Mouse (Mus musculus) heart, adult 2 months (tissue): Measurements from ENCODE around the gene Rnf225.

Experiments
- CTCF ChIP-seq: fragments of 200-600 bp; IDR thresholded peaks from 2 replicates; pipeline ENCODE4 v1.8.1; 2022; ENCODE audit warnings: antibody characterized with exemption, mild to moderate bottlenecking, moderate library complexity
- EP300 ChIP-seq: fragments of 200-500 bp; IDR thresholded peaks from 2 replicates; pipeline ENCODE4 v1.6.1; 2011; ENCODE audit warnings: low read depth, low read length, control low read depth; ENCODE audit not compliant: insufficient read depth
- POLR2A ChIP-seq: fragments of 200-500 bp; IDR thresholded peaks from 2 replicates; pipeline ENCODE4 v1.6.1; 2011; ENCODE audit warnings: mild to moderate bottlenecking, low read depth, low read length, control low read depth; ENCODE audit not compliant: insufficient read depth

DNA sequence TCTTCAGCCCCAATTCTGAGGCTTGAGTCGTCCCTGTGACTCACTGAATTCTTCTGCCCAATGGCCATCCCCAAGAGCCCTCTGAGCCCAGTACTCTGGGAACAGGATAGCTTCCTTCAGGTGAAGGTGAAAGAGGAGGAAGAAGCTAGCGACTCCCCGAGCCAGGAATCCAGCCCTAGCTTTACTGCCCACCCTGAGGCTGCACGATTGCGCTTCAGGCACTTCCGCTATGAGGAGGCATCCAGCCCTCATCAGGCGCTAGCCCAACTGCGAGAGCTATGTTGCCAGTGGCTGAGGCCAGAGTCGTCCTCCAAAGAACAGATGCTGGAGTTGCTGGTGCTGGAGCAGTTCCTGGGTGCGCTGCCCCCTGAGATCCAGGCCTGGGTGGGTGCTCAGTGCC lies 23.6 kb upstream of the Rnf225 start:
- TF ChIP-seq CTCF (no peak), EP300 (no peak), POLR2A (no peak)
